Mouse (Mus musculus) G1E (cell line): ENCODE measurements around the gene Tmem108. TPM values are rescaled to one million over a fixed set of nuclear protein-coding genes. Genes with fewer than 3 reads are reported as not detected.

ENCODE experiments used
- ATAC-seq: 2 replicates; pipeline ENCODE4 v1.8.0; 2016; ENCODE audit warnings: mild to moderate bottlenecking; ENCODE audit not compliant: insufficient number of reproducible peaks, poor library complexity, low FRiP score, severe bottlenecking; ENCODE audit errors: extremely low read depth
- DNase-seq: peaks from one replicate; pipeline ENCODE4 v3.0.0; 2012; ENCODE audit warnings: low spot score
- H3K27me3 ChIP-seq: 2 replicates; pipeline ENCODE4 v1.6.1; 2012; ENCODE audit warnings: mild to moderate bottlenecking, low read length, inconsistent platforms; ENCODE audit not compliant: insufficient read depth
- H3K36me3 ChIP-seq: replicated peaks from 2 replicates; pipeline ENCODE3; 2012; ENCODE audit warnings: mild to moderate bottlenecking, inconsistent platforms
- H3K4me1 ChIP-seq: 2 replicates; pipeline ENCODE4 v1.6.1; 2012; ENCODE audit warnings: low read depth, low read length, inconsistent platforms, mixed read lengths; ENCODE audit not compliant: insufficient read depth
- H3K4me3 ChIP-seq: 2 replicates; pipeline ENCODE4 v1.5.1; 2012; ENCODE audit warnings: low read depth, mild to moderate bottlenecking, inconsistent platforms, low read length, moderate library complexity, mixed read lengths
- H3K9me3 ChIP-seq: replicated peaks from 2 replicates; pipeline ENCODE4 v1.6.1; 2012; ENCODE audit warnings: inconsistent platforms
- CTCF ChIP-seq: IDR thresholded peaks from 2 replicates; pipeline ENCODE4 v1.5.1; 2012; ENCODE audit warnings: low read depth, low read length, inconsistent platforms, mixed read lengths
- GATA1 ChIP-seq: IDR thresholded peaks from 2 replicates; pipeline ENCODE4 v1.6.1; 2012; ENCODE audit warnings: borderline replicate concordance, low read length, inconsistent platforms, mixed read lengths
- GATA2 ChIP-seq: IDR thresholded peaks from 2 replicates; pipeline ENCODE4 v1.6.1; 2012; ENCODE audit warnings: low read depth, low read length, inconsistent platforms, borderline replicate concordance
- POLR2AphosphoS5 ChIP-seq: IDR thresholded peaks from 2 replicates; pipeline ENCODE4 v1.6.1; 2012; ENCODE audit warnings: low read depth, low read length, inconsistent platforms; ENCODE audit not compliant: insufficient replicate concordance
- TAL1 ChIP-seq: conservative IDR thresholded peaks from 2 replicates; pipeline ENCODE4 v1.6.1; 2012; ENCODE audit warnings: low read depth, low read length, inconsistent platforms, mixed read lengths
- polyA plus RNA-seq: library from polyadenylated mRNA; stranded (reverse); fragments of >175 nt; gene quantifications from 2 replicates; pipeline ENCODE4 v1.2.3, GENCODE M21; 2012
- total RNA-seq, 2 experiments: library from RNA; stranded (forward) in 1 of 2; stranded (reverse) in 1 of 2; fragments of 200-1000 nt in 1 of 2; fragments of >200 nt in 1 of 2; fragmentation: Nextera tagmentation in 1 of 2; gene quantifications; 2 replicates each; pipeline ENCODE4 v1.2.3; 2014 to 2017

The Tmem108 gene
- total and polyA plus RNA-seq, 3 experiments = 0.27 TPM; not detected in 2

DNA sequence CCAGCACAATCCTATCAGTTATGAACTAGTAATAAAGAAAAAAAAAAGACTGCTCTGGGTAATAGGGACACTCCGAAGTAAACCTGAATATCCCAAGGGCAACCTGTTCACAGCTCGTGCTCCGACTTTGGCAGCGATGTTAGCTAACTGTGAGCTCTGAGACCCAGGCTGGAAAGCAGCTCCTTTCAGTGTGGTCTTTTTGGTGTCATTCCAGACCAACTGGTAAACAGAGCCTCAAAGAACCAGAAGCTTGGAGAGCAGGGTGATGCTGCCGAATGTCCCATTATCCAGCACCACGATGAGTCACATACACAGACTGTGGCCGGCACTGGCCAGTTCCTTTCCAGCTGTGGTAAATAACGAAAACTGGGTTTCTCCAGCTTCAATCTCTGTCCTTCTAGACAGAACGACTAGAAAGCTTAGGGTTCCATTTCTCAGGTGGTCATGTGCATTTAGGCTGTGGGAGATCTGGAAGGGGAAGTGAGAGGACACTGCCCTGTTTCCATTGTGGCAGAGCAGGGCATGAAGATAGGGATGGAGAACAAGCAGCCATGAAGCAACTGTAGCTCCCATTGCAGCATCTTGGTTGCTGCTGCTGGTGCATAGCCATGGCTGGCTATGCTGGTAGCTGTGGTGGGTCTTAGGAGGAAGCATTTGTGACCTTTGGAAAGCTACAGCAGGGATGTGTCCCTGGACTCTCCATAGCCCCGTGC lies 179.2 kb downstream of the Tmem108 start:
- no peak for ATAC-seq
- no peak for TF ChIP-seq POLR2AphosphoS5
- TF ChIP-seq CTCF = no peak
- no peak for TF ChIP-seq GATA1
- no peak for TF ChIP-seq GATA2
- TF ChIP-seq TAL1 = no peak
- no peak overlapping the region for H3K4me3 ChIP-seq
- no peaks in the 10 kb centered on the region for H3K36me3 ChIP-seq
- DNase-seq = no peak
- H3K27me3 ChIP-seq = no peaks in the 10 kb centered on the region
- H3K4me1 ChIP-seq = no peaks in the 10 kb centered on the region
- H3K9me3 ChIP-seq = peaks cover 45% of the 10 kb centered on the region

DNA sequence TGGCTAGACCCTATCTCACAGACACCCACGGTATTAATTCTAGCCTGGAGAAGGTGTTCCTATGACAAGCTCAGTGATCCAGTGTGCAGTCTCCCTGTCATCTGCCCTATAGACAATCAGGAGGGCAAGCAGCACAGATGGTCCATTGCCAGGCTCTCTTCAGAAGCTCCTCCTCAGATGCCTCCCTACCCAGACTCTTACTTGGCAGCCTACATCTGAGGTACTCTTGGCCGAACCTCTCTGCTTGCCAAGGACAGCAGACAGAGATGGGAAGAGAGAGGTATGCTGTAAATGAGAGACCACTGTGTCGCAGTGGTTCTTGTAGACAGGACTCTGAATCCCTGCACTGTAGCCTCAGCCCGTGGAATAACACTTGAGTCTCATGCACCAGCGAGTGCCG lies 181.0 kb downstream of the Tmem108 start:
- Histone ChIP-seq H3K9me3 (peaks cover 55% of the 10 kb centered on the region), H3K36me3 (no peaks in the 10 kb centered on the region), H3K4me3 (no peak overlapping the region), H3K4me1 (no peaks in the 10 kb centered on the region), H3K27me3 (no peaks in the 10 kb centered on the region)
- TF ChIP-seq CTCF = no peak
- TF ChIP-seq GATA2 = no peak
- no peak for TF ChIP-seq GATA1
- TF ChIP-seq TAL1 = no peak
- no peak for TF ChIP-seq POLR2AphosphoS5
- DNase-seq = no peak
- ATAC-seq = no peak

DNA sequence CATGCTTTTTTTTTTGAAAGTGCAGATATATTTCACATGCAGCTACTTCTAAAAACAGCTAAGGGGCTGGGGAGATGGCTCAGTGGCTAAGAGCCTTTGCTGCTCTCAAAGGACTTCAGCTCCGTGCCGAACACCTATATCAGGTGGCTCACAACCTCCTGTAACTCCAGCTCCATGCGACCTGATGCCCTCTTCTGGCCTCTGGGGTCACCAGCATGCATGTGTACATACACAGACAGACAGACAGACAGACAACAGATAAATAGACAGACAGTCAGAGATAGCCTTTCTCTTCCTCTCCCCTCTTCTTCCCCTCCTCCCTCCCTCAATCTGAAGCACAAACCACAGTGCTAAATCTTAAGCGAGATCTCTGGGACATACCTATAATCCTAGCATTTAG lies 181.5 kb downstream of the Tmem108 start:
- no peak overlapping the region for H3K4me3 ChIP-seq
- H3K4me1 ChIP-seq = no peaks in the 10 kb centered on the region
- H3K36me3 ChIP-seq = no peaks in the 10 kb centered on the region
- no peaks in the 10 kb centered on the region for H3K27me3 ChIP-seq
- H3K9me3 ChIP-seq = peaks cover 57% of the 10 kb centered on the region
- TF ChIP-seq CTCF (no peak), POLR2AphosphoS5 (no peak), TAL1 (no peak), GATA2 (no peak), GATA1 (no peak)
- DNase-seq (no peak), ATAC-seq (no peak)

DNA sequence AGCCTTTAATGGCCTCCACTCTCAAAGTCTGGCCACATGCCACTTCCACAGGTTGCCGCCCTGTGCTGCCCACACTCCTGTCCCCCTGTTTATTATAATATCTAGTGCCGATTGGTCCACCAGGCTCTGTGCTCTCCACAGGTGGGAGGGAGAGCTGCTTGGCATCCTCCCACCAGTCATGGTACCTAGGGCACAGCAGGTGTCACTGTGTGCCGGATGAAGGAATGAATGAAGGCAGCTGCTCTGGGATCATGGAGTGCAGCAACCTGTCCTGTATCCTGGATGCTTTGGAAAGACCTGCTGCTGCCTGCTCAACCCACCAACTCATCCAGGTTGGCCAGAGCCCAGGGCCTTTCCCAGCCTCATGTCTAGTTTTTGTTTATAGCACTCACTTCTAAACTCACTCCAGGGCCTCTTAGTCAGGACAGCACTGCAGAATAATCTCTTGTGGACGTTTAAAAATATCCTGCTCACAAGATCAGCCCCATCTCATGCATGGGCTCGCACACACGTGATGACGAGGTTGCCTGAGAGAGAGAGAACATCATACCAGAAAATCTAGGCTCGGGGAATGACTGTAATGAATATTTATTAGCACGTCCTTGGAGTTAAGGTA lies 182.1 kb downstream of the Tmem108 start:
- ATAC-seq = no peak
- no peaks in the 10 kb centered on the region for H3K27me3 ChIP-seq

DNA sequence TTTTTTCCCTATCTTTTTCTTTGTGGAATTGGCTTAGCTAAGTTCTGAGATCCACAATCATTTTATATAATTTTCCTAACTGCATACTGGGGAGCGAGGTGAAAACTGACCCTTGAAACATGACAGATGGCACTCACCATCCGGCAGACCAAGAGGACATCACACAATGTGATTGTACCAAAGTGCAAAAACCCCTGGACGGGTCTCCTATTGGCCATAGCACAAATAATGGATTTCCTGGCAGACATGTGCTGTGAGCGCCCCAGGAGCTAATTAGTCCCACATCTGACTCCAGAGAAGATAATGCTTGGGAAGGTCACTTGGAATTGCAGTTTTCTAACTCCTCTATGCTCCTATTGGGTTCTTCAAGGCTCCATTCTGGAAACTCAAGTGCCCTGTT lies 183.9 kb downstream of the Tmem108 start:
- H3K9me3 ChIP-seq = peaks cover 63% of the 10 kb centered on the region
- DNase-seq = no peak
- H3K4me3 ChIP-seq = no peak overlapping the region
- no peaks in the 10 kb centered on the region for H3K27me3 ChIP-seq
- no peaks in the 10 kb centered on the region for H3K36me3 ChIP-seq
- TF ChIP-seq GATA1 (no peak), GATA2 (no peak), POLR2AphosphoS5 (no peak)
- ATAC-seq = no peak
- no peaks in the 10 kb centered on the region for H3K4me1 ChIP-seq

More for the DNA sequence above, 182.1 kb downstream of the Tmem108 start:
- Histone ChIP-seq H3K4me3 (no peak overlapping the region), H3K4me1 (no peaks in the 10 kb centered on the region), H3K36me3 (no peaks in the 10 kb centered on the region), H3K9me3 (peaks cover 56% of the 10 kb centered on the region)
- no peak for TF ChIP-seq POLR2AphosphoS5
- no peak for TF ChIP-seq GATA1
- TF ChIP-seq CTCF = no peak
- no peak for TF ChIP-seq TAL1
- no peak for TF ChIP-seq GATA2
- DNase-seq = no peak

DNA sequence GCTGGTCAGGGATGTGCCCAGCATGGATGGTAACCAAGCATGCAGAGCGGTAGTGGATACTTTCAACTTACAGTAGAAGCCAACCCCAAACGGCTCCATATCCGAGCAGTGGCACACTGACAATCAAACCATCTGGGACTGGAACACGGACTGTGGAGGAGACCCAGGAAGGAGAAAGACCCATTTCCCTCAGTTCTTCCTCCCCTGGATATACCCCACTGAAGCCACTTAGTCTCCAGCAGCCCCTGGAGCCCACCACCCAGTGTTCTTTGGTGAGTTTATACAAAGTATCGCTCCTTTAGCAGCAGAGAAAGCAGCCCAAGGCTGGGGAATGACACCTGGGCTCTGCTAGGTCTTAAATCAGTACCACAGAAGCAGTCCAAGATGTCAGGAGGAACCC lies 184.5 kb downstream of the Tmem108 start:
- TF ChIP-seq GATA2 = no peak
- TF ChIP-seq POLR2AphosphoS5 = no peak
- no peak for TF ChIP-seq GATA1
- no peak for TF ChIP-seq CTCF
- TF ChIP-seq TAL1 = no peak
- H3K4me1 ChIP-seq = no peaks in the 10 kb centered on the region
- no peak overlapping the region for H3K4me3 ChIP-seq
- DNase-seq (no peak), ATAC-seq (no peak)
- peaks cover 59% of the 10 kb centered on the region for H3K9me3 ChIP-seq
- H3K27me3 ChIP-seq = no peaks in the 10 kb centered on the region
- no peaks in the 10 kb centered on the region for H3K36me3 ChIP-seq
